Mouse (Mus musculus): Measurements from ENCODE around the gene Dbndd2. TPM values are rescaled to one million over a fixed set of nuclear protein-coding genes. Genes with fewer than 3 reads are reported as not detected.

Dbndd2 gene
- polyA plus RNA-seq, 1 experiment = 182 TPM

DNA sequence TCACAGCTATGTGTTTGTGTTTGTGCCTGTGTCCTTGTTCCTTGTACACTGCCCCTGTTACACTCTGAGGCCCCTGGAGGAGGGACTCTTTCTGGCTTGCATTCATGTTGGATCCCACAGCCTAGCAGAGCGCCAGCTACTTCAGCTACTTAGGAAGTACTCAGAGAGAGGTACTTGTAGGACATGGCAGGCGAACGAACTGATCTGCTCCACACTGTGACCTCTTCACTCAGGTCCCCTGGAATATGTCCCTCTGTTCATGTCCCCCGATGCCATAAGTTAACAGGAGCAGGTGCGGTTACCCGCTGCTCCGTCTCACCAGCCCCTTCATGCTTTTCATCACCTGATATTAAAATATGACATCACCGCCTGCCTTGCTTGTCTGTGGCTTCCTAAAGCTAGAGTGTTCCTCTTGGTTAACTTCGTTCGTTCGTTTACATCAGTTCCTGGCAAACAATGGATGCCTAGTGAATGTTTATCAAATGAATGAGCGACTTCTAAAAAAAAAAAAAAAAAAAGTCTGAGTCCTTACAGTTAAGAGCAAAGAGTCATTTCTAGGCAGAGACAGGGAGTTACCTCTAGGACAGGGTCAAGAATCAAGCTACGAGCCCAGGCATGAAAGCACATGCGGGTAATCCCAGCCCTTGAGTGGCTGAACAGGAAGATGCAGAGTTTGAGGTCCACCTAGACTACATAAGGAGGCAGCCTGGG, 32.7 kb upstream of the Dbndd2 start:
- DNase-seq (ENCODE audit: extremely low spot score in 1 of 2, low spot score in 1 of 2) = no peak

DNA sequence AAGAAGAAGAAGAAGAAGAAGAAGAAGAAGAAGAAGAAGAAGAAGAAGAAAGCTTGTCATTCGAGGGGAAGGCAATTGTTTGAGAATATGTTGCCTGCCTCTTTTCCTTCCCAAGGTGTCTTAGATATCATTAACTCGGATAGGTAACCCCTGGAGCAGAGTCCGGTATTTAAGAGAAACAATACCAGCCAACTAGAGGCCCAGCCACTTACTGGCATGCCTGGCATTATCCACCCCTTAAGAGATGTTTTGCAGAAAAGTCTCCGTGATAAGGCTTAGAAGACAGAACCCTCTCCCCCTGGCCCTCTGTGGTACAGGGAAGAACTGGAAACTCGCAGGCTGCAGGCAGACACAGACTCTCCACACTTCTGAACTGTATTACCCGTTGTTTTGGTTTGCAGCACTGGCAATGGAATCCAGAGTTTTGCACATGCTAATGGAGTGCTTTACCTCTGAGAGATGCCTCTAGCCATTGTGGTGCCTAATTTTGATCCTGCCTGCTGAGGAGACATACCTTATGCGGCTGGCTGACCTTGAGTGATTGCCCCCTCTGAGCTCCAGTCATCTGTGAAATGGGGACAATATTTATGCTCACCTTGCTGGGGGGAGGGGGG, 31.9 kb upstream of the Dbndd2 start:
- no peak for DNase-seq (ENCODE audit: extremely low spot score in 1 of 2, low spot score in 1 of 2)

DNA sequence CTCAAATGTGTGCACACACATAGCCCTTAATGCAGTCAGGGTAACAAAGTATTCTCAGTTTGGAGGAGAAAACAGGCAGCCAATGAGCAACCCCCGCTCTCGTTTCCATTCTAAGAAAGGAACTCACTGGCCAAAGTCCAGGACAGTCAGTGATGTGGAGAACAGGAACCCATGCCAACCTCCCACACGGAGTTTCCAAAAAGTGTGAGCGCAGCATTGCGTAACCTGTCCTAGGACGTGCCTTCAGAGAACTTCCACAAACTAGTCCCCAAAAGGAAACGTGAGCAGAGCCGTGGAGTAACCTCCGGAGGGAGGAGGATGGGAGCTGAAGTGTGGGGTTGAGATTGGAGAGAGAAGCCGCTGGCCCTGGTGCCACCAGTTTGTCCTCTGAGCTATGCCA, 31.1 kb upstream of the Dbndd2 start:
- DNase-seq (ENCODE audit: extremely low spot score in 1 of 2, low spot score in 1 of 2) = peak; percentile 79 to 95

DNA sequence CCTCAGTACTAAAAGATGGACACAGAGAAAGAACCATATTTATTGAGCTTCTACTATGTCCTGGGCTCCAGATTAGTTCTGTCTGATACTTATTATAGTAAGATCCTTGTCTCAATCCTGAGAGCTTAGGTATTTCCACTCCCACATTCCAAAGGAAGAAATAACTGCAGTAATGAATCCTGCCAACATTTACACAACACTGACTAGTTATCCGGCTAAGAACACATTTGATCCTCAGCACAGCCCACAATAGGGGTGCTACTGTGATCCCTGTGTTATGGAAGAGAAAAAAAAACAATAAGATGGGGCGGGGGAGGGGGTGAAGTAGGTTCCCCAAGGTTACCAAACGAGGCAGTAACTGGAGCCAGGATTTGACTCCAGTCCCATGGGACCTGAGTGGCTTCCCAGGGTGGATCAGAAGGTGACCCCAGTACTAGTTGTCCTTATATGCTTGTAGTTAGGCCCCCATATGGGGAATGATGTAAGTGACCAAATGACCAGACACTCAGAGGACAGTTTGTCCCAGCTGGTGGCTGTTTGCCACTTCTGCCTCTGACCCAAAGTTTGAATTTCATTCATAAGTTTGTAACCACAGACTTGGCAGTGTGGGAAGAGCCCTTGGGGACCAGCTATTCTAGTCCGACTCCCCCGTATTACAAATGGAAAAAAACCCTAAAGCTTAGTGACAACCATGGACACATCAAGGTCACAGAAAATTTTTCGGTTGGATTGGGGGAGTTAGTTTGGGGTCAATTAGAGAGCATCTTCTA, 30.3 kb upstream of the Dbndd2 start:
- DNase-seq (ENCODE audit: extremely low spot score in 1 of 2, low spot score in 1 of 2) = no peak

DNA sequence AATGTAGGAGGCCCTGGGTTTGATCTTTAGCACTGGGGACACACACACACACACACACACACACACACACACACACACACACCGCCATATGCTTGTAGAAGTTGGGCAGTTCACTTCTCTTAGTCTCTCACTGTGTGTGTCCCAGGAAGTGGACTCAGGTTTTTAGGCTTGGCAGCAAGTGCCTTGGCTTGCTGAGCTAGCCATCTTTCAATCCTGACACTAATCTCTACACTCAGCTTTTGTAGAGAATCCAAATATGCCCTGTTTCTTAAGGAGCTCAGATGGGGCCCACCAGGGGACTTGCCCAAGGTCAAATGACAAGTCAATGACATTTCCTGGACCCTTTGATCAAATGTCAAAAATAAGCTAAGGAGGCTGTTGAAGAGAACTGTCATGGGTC, 29.5 kb upstream of the Dbndd2 start:
- DNase-seq (ENCODE audit: extremely low spot score in 1 of 2, low spot score in 1 of 2) = no peak

DNA sequence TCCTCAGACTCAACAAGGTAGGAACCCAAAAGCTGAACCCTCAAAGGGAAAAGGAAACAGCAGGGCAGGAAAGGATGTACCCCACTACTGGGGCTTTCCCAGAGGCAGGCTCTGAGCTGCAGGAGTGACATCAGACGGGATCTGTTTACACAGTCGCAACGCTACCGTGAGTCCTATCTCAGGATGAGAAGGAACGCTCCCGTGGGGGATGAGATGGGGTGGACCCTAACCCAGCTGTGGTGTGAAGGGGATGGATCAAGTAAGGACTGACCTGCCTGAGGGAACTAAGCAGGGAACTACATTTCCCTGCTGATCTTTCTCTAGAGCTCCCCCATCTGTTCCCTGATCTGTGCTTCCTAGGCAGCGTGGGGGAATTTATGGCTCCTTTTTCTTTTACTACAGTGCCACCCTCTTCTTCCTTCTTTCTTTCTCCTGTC, 29.0 kb upstream of the Dbndd2 start, which contains the start of gene Sys1:
TSS of gene Sys1 (plus strand) at position 101 of the 437 bp plus-strand sequence.
- DNase-seq (ENCODE audit: extremely low spot score in 1 of 2, low spot score in 1 of 2) = peak; percentile 25 to 69

DNA sequence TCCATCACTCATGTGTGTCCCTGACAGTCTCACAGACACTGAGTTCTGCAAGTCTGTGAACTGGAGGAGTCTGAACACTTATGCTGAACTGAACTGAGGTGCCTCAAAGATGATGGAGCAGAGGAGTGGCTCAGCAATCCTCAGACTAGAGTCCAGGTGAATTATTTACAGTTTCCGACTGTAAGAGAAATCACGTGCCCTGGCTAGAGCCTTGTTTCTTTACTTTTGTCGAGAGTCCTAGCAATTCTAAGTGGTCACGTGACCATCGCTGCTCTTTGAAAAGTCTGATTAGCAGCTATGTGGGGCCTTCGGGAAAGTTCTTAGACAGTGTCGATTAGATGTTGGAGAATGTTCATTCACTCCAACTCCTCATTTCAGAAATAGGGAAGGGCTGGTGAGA, 28.0 kb upstream of the Dbndd2 start:
- DNase-seq (ENCODE audit: extremely low spot score in 1 of 2, low spot score in 1 of 2) = no peak

DNA sequence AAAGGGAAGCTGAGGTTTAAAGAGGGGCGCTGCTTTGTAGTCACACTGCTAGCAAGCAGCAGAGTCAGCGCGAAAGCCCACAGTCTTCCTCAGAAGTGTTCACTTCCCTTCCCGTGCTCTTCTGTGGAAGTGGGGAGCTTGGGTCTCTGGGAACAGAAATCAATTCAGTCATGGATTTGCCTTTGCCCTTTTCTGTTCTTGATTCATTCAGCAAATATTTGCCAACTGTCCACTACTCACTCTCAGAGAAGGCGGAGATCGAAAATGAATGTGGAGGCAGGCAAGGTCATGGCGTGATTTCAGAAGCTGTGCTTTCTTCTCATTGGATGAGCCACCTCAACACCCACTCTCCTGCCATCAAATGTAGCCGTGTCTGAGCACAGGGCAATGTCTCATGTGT, 27.4 kb upstream of the Dbndd2 start:
- DNase-seq (ENCODE audit: extremely low spot score in 1 of 2, low spot score in 1 of 2) = no peak

DNA sequence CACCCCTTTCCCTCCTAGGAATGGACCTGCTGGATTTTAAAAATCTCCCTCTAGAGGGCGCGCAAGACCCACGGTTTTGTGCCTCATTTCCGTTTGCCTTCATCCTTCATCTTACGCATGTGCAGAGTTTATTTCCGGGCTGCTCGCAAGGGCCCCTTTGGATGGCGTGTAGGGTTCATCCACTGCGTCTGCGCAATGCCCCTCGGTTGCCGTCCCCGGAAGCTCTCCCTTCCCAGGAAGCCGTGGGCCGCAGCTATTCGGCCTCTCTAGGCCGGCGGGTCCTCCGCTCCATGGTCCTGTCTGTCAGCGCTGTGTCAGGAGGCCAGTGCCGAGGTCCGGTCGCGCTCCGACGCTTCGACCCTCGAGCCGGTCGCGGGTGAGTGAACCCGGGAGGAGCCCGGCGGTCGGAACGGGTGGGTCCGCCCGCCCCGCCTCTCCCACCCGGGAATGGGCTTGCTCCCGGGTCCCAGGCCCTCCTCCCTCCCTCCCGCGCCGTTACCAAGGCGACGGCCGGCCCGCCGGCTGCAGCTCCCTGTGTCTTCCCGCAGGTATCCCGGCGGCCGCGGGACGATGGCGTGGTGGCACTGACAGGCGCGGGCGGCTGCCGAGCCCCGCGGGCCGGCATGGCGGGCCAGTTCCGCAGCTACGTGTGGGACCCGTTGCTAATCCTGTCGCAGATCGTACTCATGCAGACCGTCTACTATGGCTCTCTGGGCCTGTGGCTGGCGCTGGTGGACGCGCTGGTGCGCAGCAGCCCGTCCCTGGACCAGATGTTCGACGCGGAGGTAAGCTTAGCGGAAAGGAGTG, 25.0 kb upstream of the Dbndd2 start, which contains the start of gene Gm20458:
TSS of gene Gm20458 (plus strand) at position 223 of the 807 bp plus-strand sequence.
- peak; percentile 97 to 99 for DNase-seq (ENCODE audit: extremely low spot score in 1 of 2, low spot score in 1 of 2)

DNA sequence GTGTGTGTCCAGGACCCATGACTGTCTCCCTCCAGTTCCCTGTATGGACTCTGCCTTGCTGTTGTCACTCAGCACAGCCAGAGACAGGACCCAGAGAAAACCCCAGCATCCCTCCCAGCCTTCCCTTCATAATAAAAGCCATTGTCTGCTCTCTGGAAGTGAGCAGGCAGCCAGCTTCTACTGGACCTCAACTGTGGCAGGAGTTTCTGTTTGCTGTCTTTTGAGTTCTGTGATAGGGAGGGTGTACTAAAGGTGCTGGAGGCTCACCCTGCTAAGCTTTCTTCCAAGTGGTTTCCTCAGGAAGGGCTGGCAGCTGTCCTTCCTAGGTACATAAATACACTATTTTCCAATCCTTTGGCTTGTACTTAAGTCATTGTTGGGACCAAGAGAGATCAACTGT, 20.7 kb upstream of the Dbndd2 start:
- DNase-seq (ENCODE audit: extremely low spot score in 1 of 2, low spot score in 1 of 2) = no peak

DNA sequence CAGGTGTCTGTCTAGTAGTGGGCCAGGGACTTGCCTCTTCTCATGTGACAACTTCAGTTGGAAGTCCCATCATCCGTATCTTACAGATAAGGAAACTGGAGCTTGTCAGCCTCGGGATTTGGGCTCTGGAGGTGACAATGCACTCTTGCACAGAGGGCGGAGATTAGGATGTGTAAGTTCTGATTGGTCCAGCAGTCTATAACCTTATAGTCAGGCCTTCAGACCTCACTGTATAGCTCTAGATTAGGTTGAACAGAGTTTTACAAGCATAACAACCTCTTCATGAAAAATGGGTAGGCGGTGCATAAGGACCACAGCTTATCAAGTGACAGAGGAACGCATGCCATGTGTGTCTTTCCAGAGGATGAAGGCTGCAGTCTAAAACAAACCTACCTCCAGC, 19.1 kb upstream of the Dbndd2 start:
- no peak for DNase-seq (ENCODE audit: extremely low spot score in 1 of 2, low spot score in 1 of 2)

DNA sequence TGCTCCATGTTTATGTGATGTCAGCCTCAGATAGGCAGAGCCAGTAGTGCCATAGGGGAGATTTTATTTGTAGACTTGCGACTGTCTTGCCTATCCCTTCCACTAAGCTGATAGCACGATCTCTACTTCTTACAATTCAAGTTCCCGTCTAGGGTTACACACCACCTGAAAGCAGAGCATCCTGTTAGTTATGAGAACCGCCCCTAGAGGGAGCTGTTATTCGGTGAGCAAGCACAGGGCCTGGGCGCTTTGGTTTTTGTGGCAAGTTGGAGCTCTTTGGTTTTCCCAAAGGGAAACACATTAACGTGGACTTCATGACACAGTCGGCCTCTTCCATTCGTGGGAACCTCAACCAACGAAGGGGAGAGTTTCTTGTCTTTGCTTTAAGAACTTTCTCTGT, 15.7 kb upstream of the Dbndd2 start:
- peak in 1 of 2 experiments; percentile 79 for DNase-seq (ENCODE audit: extremely low spot score in 1 of 2, low spot score in 1 of 2)

DNA sequence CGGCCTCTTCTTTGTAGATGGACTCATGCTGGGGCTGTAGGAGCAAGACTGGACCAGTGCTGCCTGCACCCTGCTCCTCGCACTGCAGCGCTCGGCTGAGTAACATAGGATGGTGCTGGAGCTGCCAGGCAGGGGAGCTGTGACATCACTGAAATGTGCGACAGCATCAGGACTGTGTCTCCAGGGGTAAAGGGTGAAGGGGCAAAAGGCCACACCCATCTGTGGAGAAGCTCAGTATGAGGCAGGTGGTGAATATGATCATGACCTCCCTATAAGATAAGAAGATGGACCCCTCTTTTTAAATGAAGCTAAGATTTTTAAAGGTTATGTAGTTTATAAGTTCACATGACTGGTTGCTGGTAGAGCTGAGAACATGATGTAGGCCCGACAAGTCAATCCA, 12.3 kb upstream of the Dbndd2 start, which contains the start of gene Trp53tg5:
TSS of gene Trp53tg5 (minus strand) at position 101 of the 400 bp plus-strand sequence.
- no peak for DNase-seq (ENCODE audit: extremely low spot score in 1 of 2, low spot score in 1 of 2)

DNA sequence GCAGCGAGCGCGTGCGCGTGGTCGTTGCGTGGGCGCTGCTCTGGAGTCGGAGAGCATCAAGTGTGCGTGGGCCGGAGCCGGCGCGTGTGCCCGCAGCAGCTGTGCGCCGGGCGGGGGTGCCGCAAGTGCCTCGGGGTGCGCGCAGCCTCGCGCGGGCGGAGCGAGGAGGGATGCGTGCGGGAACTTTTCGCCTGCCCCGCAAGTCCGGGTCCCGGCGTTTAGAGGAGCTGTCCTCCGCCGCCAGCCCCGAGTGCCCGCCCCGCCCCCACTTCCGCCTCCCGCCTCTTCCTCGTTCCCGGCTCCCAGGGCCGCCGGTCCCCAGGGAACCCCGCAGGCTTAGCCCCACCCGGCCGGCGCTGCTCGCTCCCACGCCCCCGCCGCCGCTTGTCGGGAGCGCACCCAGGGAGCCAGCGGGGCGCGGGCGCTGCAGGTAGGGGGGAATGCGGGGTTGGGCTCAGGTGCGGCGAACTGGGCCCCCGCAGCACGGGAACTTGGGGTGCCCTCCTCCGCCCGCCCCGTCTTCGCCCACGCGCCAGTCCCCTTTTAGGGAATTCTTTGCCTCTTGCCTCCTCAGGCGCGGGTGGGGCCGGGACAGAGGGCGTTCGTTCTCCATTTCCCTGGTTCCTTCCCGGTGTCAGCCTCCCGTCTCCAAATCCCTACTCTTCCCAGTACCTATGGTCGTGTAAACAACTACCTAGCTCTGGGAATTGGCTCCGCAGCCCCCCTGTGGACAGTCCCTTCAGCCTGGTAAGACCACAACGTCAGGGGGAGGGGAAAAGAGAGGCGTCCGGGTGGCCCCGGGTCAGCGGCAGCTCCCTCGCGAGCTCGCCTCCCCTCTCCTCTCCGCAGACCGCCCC, 580 bp downstream of the Dbndd2 start:
- peak; percentile 51 to 82 for DNase-seq (ENCODE audit: extremely low spot score in 1 of 2, low spot score in 1 of 2)

DNA sequence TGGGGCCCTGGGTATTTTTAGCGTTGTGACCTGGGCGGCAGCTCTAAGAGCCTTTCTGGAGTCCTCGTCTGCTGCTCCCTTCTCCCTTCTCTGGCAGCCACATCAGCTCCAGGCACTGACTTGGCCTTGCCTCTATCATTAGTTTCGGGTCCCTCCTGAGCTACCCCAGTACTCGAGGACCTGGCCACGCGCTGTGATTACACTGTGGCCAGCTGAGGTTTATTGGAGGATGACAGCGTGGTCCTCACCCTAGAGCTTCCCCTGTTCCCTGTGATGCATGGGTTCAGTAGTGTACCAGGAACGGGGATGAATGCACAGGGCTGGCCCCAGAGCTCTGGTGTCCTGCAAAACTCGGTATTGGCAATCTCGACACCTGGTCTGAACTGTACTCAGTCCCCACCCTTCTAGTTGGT, 1.2 kb downstream of the Dbndd2 start:
- no peak for DNase-seq (ENCODE audit: extremely low spot score in 1 of 2, low spot score in 1 of 2)

DNA sequence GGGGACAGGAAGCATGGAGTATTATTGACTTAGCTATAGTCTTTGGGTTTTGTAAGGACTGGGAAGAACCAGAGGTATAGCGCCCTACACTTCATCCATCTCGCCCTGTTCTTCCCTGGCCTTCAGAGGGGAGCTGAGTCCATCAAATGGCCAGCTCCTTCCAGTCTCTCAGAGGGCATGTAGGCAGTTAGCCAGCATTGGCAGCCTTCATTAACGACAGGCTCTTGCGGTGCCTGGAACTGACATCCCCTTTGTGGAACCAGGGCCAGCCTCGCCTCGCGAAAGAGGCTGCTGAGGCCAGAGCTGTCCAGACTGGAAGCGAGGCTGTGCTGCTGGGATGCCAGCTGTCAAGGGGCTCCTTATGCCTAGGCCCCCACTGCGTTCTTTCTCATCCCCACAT, 1.9 kb downstream of the Dbndd2 start:
- DNase-seq (ENCODE audit: extremely low spot score in 1 of 2, low spot score in 1 of 2) = peak in 1 of 2 experiments; percentile 67

DNA sequence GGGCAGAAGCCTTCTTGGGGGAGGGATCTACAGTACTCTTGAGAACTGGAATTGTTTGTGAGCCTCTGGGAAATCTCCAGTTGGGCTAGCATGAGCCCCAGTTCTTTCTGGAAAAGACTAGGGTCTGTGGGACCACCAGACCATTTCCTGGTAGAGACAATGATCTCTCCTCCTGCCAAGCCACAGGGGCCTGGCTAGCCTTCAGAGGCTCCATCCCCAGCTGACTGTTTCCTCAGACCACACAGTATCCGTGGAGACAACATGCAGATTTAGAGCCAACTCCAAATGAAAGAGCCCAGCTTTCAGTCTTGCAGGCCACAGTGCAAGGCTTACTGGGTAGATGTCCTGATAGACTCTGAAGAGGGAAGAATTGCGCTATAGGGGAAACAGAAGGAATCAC, 8.2 kb downstream of the Dbndd2 start:
- DNase-seq (ENCODE audit: extremely low spot score in 1 of 2, low spot score in 1 of 2) = no peak

DNA sequence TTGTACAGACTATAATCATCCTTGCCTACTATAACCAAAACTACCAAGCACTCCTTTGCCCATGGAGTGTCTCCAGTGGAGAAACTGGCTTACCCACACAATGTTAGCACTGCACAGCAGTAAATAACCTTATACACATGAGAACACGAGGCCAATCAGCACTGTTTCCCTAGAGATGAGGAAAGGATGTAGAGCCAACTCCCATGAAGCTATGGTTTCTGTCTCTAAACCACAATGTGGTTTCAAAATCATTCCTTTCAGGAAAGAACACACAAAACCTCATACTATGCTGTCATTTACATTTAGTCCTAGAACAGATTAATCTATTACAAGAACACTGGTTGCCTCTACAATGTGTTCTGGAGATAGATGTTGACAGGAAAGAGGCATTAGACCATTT, 10.4 kb downstream of the Dbndd2 start:
- no peak for DNase-seq (ENCODE audit: extremely low spot score in 1 of 2, low spot score in 1 of 2)

DNA sequence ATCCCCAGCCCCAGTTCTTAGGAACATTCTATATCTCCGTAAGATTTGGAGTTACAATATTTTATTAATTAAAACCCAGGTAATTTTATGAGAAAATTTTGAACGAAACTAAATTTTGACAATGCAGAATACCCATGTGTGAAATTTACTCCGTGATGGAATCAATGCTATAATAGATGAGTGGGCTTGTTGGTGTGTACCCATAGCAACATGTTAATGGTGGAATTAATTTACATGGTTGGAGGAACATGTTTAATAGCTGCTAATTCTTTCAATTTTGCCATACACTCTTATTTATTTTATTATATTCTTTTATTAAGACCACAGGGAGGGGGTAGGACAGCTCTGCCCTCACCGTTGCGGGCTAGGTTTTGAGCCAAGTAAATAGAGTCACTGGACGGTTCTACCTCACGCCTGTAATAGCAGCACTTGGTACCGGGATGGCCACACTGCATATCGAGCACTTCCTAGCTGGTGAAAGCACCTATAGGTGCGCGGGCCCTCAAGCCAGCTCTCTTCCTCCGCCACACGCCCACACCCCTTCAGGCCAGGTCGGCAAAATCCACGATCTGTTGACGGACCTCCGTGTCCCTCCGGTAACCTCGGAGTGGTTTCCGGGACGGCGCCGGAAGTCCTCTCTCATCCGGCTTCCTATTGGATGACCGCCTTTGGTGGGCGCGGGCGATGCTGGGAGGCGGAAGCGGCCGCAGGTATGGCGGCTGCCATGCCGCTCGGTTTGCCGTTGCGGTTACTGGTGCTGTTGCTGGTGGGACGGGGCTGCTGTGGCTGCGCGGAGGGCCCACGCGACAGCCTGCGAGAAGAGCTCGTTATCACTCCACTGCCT, 11.2 kb downstream of the Dbndd2 start, which contains the start of gene Pigt:
TSS of gene Pigt (plus strand) at position 674 of the 844 bp plus-strand sequence.
- peak; percentile 75 to 93 for DNase-seq (ENCODE audit: extremely low spot score in 1 of 2, low spot score in 1 of 2)
